In the genomic region with DNA sequence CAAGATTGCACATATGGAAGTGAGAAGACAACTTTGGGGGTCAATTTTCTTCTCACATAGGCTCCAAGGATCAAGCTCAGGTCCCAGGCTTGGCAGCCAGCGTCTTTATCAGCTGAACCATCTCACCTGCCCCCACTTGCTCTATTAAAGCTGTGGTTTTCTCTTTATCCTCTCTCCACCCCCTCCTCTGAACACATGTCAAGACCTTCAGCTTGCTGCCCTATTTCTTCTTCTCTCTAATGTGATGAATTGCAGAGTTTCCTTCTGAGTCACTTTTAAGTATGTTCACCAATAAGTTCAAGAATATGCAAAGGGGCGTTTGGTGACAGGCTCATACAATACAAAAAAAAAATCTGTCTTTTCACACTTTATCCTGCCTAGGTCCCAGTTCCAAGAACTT, we compare ENCODE assay signal across 20 mouse cellular contexts.
DNase-seq lines count a peak whose midpoint lies in the region; ATAC-seq and TF ChIP-seq lines count a peak whose summit lies in the region.
"Had no signal": no experiment of that assay in that cellular context is flagged by ENCODE, and none has a peak within 500 bp of the region (broad histone marks: within the 10 kb centered on the region; RNA-seq: fewer than 3 reads in every experiment).

No protein-coding gene starts in this region.

- no peak overlapping the region for H3K4me2 ChIP-seq in CH12.LX (ENCODE audit: insufficient read depth, low read depth, poor library complexity, severe bottlenecking)
- H3K4me2 ChIP-seq: embryonic facial prominence, embryonic 12.5 days; forebrain, embryonic 13.5 days; forebrain, embryonic 15.5 days had no signal

- dilution Hi-C loops in CH12.LX (cut with MboI; ENCODE audit: extremely low pct_ligation_motif_present, extremely low pct_unique_long_range_greater_than_20kb, low sequenced_read_pairs) = no loop called here

- DNase-seq in CD4-positive, CD25-positive, alpha-beta regulatory T cell, adult 2 months (ENCODE audit: low read depth, low spot score) = peak; percentile 36
- peak; percentile 13 for DNase-seq in CH12.LX (ENCODE audit: extremely low read depth)
- DNase-seq in left cerebral cortex, postnatal 25 days (ENCODE audit: low spot score in 2 of 2) = no peak
- no peak for DNase-seq in layer of hippocampus, adult 11-12 months (ENCODE audit: low spot score)
- DNase-seq in urinary bladder, adult 2 months (ENCODE audit: low spot score) = no peak
- no peak for DNase-seq in natural killer cell, adult 2 months (ENCODE audit: low spot score in 2 of 2)
- DNase-seq: adrenal gland, postnatal 25 days; cerebellum, adult 11 months; cerebellum, adult 18-20 months; cerebellum, adult 8-10 months; cerebellum, adult 9-11 months; cerebellum, postnatal 36 days; forebrain, postnatal 0 days had no signal

- no peak for TF ChIP-seq POLR2A in CH12.LX (IDR thresholded peaks at IDR 0.05; ENCODE audit: low read depth, low read length)

- H3K27me3 ChIP-seq in CH12.LX (replicated peaks) = no peaks in the 10 kb centered on the region
- H3K27me3 ChIP-seq: embryonic facial prominence, embryonic 12.5 days; forebrain, embryonic 13.5 days; forebrain, embryonic 15.5 days; Patski had no signal

- H3K36me3 ChIP-seq in CH12.LX (replicated peaks in 1 of 2; ENCODE audit: control insufficient read depth in 1 of 2, insufficient read depth in 1 of 2, low read length in 1 of 2) = no peaks in the 10 kb centered on the region
- H3K36me3 ChIP-seq: embryonic facial prominence, embryonic 10.5 days; embryonic facial prominence, embryonic 12.5 days; forebrain, embryonic 15.5 days; G1E had no signal

- H3K4me3 ChIP-seq in CH12.LX (replicated peaks in 1 of 3; ENCODE audit: low read depth in 2 of 3, low read length in 2 of 3, poor library complexity in 1 of 3) = no peak overlapping the region
- H3K4me3 ChIP-seq: embryonic facial prominence, embryonic 10.5 days; embryonic facial prominence, embryonic 12.5 days; forebrain, embryonic 13.5 days; forebrain, embryonic 15.5 days had no signal

- ATAC-seq in activated CD4-positive, CD25-positive, alpha-beta regulatory T cell, adult 4 months = peak; percentile 40
- ATAC-seq: forebrain, embryonic 13.5 days; forebrain, embryonic 15.5 days; forebrain, postnatal 0 days; Patski had no signal

- no peaks in the 10 kb centered on the region for H3K4me1 ChIP-seq in CH12.LX (ENCODE audit: control insufficient read depth in 1 of 2, insufficient read depth in 2 of 2)
- H3K4me1 ChIP-seq: embryonic facial prominence, embryonic 10.5 days; embryonic facial prominence, embryonic 12.5 days; forebrain, embryonic 13.5 days; forebrain, embryonic 15.5 days had no signal

- no peak for TF ChIP-seq RAD21 in CH12.LX (IDR thresholded peaks at IDR 0.05; ENCODE audit: low read depth, low read length)

- no peak for TF ChIP-seq EP300 in CH12.LX (IDR thresholded peaks at IDR 0.05; ENCODE audit: low read length)

- no peak overlapping the region for H3K9ac ChIP-seq in CH12.LX (ENCODE audit: insufficient read depth, low read depth)
- H3K9ac ChIP-seq: embryonic facial prominence, embryonic 12.5 days; forebrain, embryonic 13.5 days; forebrain, embryonic 15.5 days; forebrain, postnatal 0 days had no signal

- no peak overlapping the region for H3K27ac ChIP-seq in CH12.LX (ENCODE audit: insufficient read depth, low read depth)
- H3K27ac ChIP-seq: embryonic facial prominence, embryonic 10.5 days; embryonic facial prominence, embryonic 12.5 days; forebrain, embryonic 13.5 days; forebrain, embryonic 15.5 days had no signal

- TF ChIP-seq CTCF in CH12.LX (conservative IDR thresholded peaks at IDR 0.05 in 1 of 2, IDR thresholded peaks at IDR 0.05 in 1 of 2; ENCODE audit: low read depth in 2 of 2, low read length in 2 of 2) = no peak

- no peaks in the 10 kb centered on the region for H3K79me2 ChIP-seq in CH12.LX (replicated peaks; ENCODE audit: control insufficient read depth, extremely low read depth, insufficient read depth, poor library complexity, severe bottlenecking)

- H3K9me3 ChIP-seq in CH12.LX (replicated peaks; ENCODE audit: low read length) = no peaks in the 10 kb centered on the region
- H3K9me3 ChIP-seq: embryonic facial prominence, embryonic 10.5 days; embryonic facial prominence, embryonic 12.5 days; forebrain, embryonic 13.5 days; forebrain, embryonic 15.5 days had no signal

- in situ Hi-C loops in CH12.LX (cut with MboI; ENCODE audit: low pct_ligation_motif_present, low pct_unique_long_range_greater_than_20kb, low sequenced_read_pairs) = no loop called here

- intact Hi-C loops in left cerebral cortex, postnatal 25 days (cut with DNase I) = no loop called here

TF ChIP-seq in CH12.LX, 34 proteins besides CTCF, POLR2A, EP300 and RAD21:
- TF ChIP-seq GABPA (IDR thresholded peaks at IDR 0.05; ENCODE audit: insufficient replicate concordance, low read depth, low read length) (no peak), CHD1 (IDR thresholded peaks at IDR 0.05; ENCODE audit: low read depth, low read length) (no peak), MYC (IDR thresholded peaks at IDR 0.05; ENCODE audit: low read depth, low read length) (no peak), IRF4 (IDR thresholded peaks at IDR 0.05; ENCODE audit: low read depth, low read length) (no peak), PAX5 (IDR thresholded peaks at IDR 0.05; ENCODE audit: low read length) (no peak), TBP (conservative IDR thresholded peaks at IDR 0.05; ENCODE audit: low read depth, low read length) (no peak), MAFK (IDR thresholded peaks at IDR 0.05; ENCODE audit: insufficient replicate concordance, low read length) (no peak), ZKSCAN1 (IDR thresholded peaks at IDR 0.05; ENCODE audit: borderline replicate concordance, low read depth, low read length) (no peak), SMC3 (IDR thresholded peaks at IDR 0.05; ENCODE audit: low read depth, low read length) (no peak), ZNF384 (IDR thresholded peaks at IDR 0.05; ENCODE audit: low read depth, low read length) (no peak), HCFC1 (IDR thresholded peaks at IDR 0.05; ENCODE audit: low read depth, low read length) (no peak), MAX (IDR thresholded peaks at IDR 0.05; ENCODE audit: low read length) (no peak), ZC3H11A (IDR thresholded peaks at IDR 0.05; ENCODE audit: low read depth, low read length) (no peak), SIN3A (IDR thresholded peaks at IDR 0.05; ENCODE audit: low read length) (no peak), MAZ (IDR thresholded peaks at IDR 0.05; ENCODE audit: low read depth, low read length) (no peak), CHD2 (IDR thresholded peaks at IDR 0.05; ENCODE audit: low read length) (no peak), TCF12 (IDR thresholded peaks at IDR 0.05; ENCODE audit: low read depth, low read length) (no peak), POLR2AphosphoS2 (IDR thresholded peaks at IDR 0.05; ENCODE audit: low read depth, low read length) (no peak)

Comparison
In these comparisons a context has a peak if more than half of its experiments do, and no peak if none do; other contexts are left out.
1. DNase-seq: peak in CD4-positive, CD25-positive, alpha-beta regulatory T cell, adult 2 months (single experiment) and CH12.LX (single experiment); none in left cerebral cortex, postnatal 25 days (0 of 2), layer of hippocampus, adult 11-12 months (single experiment), urinary bladder, adult 2 months (single experiment) and natural killer cell, adult 2 months (0 of 2).